Mouse (Mus musculus): Measurements from ENCODE around the gene Rbbp8nl.

DNA sequence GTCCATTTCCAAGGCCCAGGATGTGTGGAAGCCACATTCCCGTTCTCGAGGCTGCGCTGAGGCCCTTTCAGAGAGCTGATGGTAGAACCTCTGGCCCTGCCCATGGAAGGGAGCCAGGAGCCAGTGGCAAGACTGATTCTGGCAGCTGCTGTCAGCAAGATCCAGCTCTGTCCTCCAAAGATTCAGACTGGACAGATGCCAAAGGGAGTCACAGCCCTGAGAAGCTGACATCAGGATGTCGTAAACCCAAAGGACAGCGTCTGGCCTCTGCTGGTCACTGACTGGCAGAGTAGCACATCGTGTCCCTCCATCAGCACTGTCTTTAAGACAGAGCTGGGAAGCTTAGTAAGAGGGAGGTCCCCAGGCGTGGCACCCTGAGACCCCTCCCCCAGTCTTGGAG lies 61.1 kb downstream of the Rbbp8nl start:
- no peak for TF ChIP-seq CTCF (IDR thresholded peaks at IDR 0.05; ENCODE audit: control insufficient read depth, insufficient read depth, insufficient read length)
- no peak for TF ChIP-seq USF1 (IDR thresholded peaks at IDR 0.05; ENCODE audit: low read depth)
